Mouse (Mus musculus) ovary, adult 18-20 months (tissue): ENCODE results near the gene Crmp1.

ENCODE experiments used
- DNase-seq: peaks from one replicate; pipeline ENCODE4 v3.0.0; 2022; ENCODE audit warnings: low spot score, mixed read lengths

Gene Crmp1

GRCm38 (mm10) chr5:37240550-37240949 is 1.2 kb upstream of the Crmp1 start:
- DNase-seq, result no peak

DNA sequence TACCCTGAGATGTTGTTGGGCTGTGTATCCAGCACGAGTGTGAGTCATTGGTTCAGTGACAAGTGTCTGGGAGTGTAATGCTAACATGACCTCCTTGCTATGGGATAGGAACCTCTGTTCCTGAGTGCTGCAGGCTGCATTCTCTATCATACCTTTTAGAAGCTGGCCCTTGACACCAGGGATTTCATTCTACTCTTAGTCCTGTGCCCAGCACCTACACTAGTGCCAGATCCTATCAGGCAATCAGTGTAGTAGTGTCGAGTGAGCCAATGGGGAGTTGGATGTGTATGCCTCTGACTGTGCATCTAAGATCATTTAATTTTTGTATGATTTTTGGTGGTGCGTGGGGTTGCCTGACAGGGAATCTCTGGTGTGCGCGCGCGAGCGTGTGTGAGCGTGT is 516 bp upstream of the Crmp1 start:
- no peak for DNase-seq

DNA sequence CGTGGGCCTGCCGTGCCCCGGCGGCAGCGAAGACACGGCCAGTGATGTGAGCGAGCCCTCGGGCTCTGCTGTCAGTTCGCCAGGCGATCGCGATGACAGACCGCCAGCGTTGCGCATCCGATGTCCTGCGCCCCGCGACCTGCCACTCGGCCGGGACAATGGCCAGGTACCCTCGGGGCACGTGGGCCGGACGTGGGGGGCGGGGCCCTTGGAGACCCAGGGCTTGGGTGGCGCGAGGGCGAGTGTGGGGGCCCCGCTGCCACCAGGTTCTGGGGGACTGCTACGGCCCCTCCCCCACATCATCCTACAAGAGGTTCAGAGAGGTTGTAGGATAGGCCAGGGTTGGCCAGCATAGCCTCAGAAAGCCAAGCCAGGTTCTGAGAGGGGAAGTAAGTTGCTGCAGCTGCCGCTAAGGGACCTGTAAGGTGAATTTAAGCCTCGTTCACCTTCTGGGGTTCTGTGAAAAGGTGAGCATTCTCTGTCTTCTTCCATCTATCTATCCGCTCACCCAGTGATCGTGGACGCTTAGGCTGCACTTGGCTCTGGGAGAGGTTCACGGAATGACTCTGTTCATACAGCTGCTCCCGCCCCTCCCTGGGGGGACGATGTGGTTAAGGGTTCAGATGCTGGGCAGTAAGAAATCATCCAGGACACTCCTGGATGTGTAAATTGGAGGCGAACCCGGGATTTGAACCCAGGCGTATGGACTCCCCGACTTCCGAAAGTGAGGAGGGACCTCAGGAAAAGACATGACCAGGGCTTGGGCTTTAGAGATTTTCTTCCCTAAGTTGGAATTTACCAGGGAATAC is 824 bp downstream of the Crmp1 start:
- DNase-seq, result no peak

GRCm38 (mm10) chr5:37243169-37243886 is 1.6 kb downstream of the Crmp1 start:
- peak; percentile 12 for DNase-seq

GRCm38 (mm10) chr5:37244161-37244560 is 2.4 kb downstream of the Crmp1 start:
- no peak for DNase-seq

DNA sequence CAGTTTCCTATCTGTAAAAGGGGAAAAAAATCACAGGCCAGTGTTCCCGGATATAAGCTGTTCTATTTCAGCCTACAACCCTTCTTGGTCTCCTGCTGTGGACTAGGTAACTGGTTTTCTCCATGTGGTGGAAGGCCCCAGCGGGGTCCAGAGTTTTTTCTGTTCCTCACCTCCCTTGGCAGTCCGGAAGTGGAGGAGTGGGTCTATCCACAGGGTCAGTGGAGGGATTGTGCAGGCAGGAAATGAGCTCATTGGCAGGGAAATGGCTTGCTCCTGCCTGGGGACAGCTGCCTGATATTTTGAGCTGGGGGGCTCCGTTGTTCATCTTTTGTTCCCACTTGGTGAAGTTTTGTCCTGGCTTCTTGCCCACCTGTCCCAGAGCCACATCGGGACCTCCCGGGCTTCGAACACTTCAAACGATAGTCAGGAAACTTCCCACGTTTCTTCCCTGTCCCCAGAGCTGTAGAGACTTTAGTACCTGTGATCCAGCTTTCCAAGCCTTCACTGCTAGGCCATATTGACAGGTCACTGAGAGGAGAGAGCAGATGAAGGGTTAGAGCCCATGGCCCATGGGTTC is 3.0 kb downstream of the Crmp1 start:
- DNase-seq, result no peak

DNA sequence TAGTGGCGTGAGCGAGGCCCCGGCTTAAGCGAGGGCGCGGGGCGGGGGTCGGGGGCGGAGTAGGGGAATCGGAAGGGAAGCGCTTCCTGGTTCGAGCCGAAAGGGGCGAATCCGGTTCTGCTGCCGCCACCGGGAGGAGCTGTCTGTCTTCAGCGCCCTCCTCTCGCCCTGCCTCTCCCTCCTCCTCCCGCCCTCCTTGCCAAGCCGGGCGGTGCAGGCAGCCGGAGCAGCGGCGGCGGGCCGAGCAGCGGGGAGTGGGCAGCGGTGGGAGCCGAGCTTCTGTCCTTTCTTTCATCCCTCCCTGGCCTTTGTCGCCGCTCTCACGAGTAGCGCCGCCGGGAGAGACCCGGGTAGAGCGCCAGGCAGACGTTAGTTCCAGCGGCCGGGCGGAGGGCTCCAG is 3.9 kb downstream of the Crmp1 start:
- no peak for DNase-seq

DNA sequence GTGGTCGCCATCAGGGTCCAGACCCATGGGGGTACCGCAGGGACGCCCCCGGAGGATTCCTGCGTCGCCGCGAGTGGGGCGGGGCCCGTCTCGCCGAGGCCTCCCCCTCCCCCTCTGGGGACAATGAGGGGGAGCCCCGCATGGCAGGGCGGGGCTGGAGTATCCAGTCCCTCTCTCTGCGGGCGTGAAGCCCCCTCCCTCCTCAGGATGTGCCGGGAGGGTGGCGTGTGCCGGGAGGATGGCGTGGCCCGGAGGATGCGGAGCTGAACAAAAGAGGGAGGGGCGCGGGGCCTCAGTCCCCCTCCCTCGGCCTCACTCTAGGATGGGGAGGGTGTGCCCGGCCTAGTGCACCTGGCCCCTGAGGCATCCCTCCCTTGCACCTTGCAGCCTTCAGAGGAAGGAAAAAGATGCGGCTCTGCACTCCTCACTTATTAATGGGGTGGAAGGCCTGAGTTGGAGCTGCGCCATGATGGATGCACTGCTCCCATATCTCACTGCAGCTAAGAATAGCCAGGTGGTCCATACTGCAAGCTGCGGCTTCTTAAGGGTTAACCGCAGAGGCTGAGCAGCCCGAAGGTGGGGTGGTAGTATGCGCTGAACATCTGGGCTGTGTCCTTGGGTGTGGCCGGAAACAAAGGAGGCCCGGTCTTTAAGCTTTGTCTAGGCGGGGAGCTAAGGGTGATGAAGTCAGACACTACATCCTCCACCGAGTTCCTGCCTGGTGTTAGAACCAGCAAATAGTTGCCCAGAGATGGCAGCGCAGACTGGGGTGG is 4.6 kb downstream of the Crmp1 start:
- DNase-seq, result no peak

DNA sequence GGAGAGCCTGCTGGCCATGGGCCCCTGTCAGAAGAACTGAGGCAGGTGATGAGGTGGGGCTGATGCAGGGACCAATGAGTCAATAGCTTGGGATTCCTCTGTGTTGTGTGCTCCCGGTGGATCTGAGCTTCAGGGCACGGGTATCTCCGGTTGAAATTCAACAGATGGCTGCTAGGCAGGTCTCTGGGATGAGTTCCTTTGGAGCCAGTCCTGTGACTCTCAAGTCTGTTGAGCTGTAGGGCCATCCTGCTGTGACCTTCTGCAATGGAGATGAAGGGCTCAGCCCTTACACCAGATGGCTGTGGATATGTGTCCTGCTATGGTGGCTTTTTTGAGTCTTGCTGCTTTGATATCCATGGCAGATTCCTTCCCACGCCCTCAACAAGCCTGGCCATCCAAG is 5.7 kb downstream of the Crmp1 start:
- DNase-seq, result no peak

DNA sequence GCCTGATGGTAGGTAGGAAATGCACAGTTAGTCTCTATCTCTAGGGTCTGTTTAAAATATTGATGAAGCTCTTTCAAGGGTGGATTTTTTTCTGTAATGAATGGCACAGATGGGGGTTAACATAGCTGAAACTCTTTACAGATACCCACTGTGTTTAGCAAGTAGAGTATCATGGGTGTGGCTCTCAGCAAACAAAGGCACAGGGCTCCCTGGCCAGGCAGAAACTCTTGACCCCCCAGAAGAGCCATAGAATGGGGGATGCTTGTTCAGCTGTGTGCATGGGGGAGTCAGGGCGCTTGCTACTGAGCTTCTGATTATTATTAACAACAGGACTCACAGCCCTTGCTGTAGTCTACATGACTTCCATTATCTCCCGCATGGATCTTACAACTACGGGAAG is 7.1 kb downstream of the Crmp1 start:
- DNase-seq, result no peak

GRCm38 (mm10) chr5:37251596-37251995 is 9.9 kb downstream of the Crmp1 start:
- no peak for DNase-seq

DNA sequence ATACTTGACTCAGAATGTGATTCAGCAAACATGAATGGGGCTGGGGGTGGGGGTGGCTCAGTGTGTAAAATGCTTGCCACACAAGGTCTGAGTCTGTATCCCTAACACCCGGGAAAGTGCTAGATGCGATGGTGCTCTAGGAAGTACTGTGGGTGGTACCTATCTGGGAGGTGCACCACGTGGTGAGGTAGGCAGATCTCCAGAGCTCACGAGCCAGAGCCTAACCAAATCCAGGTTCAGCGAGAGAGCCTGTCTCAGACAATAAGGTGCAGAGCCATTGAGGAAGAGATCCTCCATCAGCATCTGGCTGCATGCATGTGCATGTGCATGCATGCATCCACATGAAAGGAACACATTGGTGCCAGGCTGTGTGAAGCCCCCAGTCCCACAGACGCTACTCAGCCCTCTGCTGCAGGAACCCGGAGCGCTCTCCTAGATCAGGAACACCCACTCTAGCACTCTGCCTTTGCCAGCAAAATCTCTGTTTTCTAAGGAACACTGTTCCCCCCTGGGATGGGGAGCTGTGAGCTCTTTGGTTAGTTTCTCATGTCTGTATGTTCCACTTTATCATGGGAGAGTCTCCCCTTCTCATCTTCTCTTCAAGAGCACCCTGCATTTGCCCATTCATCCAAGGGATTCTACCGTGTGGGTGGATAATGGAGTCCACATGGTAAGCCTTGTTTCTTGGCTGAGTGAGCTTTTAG is 10.5 kb downstream of the Crmp1 start:
- no peak for DNase-seq

DNA sequence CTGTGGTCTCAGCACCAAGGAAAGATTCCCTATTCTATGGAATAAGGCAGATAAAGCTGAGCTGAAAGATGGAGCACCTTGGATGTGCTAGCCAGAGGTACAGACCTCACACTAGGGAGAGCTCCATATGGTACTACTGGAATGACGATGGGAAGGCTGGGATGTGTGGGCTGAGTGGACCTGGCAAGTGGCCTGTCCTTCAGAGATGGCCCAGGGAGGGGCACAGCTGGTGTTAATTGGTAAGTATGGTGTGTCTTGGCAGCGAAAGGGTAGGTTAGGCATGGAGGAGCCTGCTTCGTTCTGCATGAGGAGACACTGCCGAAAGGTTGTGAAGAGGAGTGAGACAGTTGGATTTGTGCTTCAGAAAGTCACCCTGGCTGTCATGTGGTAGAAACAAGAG is 12.8 kb downstream of the Crmp1 start:
- DNase-seq, result no peak

DNA sequence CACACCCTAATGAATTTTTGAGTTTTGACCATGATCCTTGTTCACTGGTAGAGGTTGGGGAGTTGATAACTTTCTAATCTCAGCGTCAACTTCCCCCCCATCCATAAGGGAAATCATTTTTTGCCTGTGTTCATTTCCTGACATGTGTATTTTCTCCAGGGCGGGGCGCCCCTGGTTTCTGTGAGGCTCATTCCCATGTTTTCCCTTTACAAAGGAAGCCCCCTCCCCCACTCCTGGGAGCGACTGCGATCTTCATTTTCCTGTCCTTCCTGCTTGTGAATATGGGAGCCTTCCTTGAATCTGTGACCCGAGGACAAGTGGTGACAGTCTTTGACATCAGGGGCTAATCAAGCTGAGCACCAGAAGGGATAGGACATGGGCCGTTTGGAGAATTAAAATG is 15.1 kb downstream of the Crmp1 start:
- DNase-seq, result no peak

GRCm38 (mm10) chr5:37257243-37257642 is 15.5 kb downstream of the Crmp1 start:
- DNase-seq, result no peak

DNA sequence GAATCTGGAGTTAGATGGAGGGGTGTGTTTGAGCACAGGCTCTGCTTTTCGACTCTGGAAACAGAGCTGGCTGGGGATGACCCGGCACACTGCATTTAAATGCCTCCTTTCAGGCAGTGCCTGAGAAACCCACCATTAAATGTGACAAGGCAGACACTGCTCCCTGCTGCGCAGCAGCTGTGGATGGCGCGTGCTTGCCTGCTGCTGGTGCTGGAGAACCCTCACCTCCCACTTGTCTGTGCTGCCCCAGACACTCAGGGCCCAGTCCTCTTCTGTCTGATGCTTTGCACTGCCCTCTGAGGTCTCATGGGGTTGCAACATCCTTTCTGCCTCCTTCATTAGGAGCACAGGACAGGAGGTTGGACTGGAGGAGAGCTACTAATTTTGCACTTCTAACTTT is 20.0 kb downstream of the Crmp1 start:
- DNase-seq, result no peak

DNA sequence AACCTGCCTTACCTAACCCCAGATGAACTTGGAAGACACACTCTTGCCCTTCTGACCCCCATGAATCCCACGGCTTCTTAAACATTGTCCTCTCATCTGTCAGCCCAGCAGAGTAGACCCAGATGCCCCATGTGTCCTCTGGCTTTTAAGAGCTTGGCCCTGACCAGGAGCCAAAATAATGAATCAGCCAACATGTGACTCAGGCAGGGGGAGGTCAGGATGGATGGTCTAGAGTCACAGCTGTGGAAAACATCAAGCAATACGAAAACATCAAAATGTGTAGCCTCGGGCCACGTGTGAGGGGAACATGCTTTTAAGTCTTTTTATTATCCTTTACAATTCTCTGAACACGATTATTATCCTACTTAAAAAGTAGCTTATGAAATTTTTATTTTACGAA is 22.1 kb downstream of the Crmp1 start:
- DNase-seq, result no peak

- DNase-seq, result no peak
Measured at GRCm38 (mm10) chr5:37281021-37281420, 39.3 kb downstream of the Crmp1 start.

DNA sequence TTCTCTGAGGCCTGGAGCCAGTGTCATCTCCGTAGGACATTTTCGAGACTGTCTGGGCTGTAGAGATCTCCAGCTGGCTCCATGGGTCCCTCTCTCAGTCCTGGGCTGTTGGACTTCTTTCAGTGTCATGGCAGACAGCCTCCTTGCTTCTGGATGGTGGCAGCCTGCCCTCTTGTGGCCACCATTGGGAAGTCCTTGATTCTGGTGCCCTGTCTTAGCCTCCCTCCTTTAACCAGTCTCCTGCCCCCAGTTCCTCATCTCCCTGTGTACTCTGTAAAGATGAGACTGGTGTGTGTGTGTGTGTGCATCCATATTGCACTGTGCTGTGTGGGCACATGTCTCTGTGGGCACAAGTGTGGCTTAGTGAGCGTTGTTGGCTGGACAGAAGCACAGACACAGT is 46.6 kb downstream of the Crmp1 start:
- DNase-seq, result no peak

DNA sequence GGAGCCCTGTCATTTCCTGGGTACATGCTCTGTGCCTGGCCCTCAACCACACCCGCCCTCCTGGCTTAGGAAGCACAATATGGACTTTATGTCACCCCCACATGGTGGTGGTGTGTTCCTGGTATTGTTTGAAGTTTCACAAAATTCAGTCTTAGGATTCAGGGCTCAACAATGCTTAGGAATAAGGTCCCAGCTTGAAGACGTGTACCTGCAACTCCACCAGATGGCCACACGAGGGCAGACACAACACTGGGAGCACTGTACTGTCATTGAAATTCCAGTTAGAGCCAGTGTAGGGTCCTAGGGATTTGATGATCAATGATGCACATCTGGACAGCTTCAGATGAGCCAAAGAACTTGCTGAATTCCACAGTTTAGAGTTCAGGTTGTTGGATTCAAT is 47.5 kb downstream of the Crmp1 start:
- no peak for DNase-seq

GRCm38 (mm10) chr5:37290983-37291382 is 49.2 kb downstream of the Crmp1 start:
- no peak for DNase-seq

DNA sequence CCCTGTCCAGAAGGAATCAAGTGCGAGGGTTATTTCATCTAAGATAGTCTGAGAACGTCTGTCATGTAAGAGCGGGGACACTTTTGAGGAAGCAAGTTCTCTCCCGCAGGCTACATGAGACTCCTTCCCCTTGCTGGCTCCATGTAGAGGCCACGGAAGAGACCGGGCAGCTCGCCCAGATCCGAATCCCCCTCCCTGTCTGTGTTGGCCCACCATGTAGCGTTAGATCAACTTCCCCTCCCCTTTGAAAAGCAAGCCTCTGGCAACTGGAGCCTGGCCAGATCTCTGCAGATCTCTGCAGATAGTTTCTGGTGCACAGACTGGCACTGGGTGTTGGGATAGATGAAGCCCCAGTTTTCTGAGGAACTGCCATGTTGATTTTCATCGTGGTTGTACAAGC is 55.0 kb downstream of the Crmp1 start:
- DNase-seq, result no peak
